Mouse (Mus musculus): ENCODE data around the gene Jsrp1. TPM values are rescaled to one million over a fixed set of nuclear protein-coding genes. Genes with fewer than 3 reads are reported as not detected.

Jsrp1 gene
- polyA plus RNA-seq, 1 experiment from 2014 or later: 1.3 TPM

- H3K4me1 ChIP-seq (replicated peaks; ENCODE audit: control insufficient read depth, insufficient read depth, low read length): peaks cover 30% of the 10 kb centered on the region
Observed at GRCm38 (mm10) chr10:80808099-80808984, 5.0 kb downstream of the Jsrp1 start.

GRCm38 (mm10) chr10:80807057-80807627 lies 6.2 kb downstream of the Jsrp1 start:
- H3K4me2 ChIP-seq (ENCODE audit: low read depth, low read length): peak overlapping the region; percentile 65
- no peaks in the 10 kb centered on the region for H3K9me3 ChIP-seq (ENCODE audit: control insufficient read depth, low read length)
- H3K27ac ChIP-seq (ENCODE audit: low read length): peak overlapping the region; percentile 47
- peak overlapping the region; percentile 63 for H3K9ac ChIP-seq (ENCODE audit: low read length)
- peak; percentile 75 for ATAC-seq (ENCODE audit: low read depth)
- H3K4me1 ChIP-seq (replicated peaks; ENCODE audit: control insufficient read depth, insufficient read depth, low read length): peaks cover 30% of the 10 kb centered on the region
- WGBS: 2% methylated on average over 57 of the region's 58 CpGs
- H3K36me3 ChIP-seq (ENCODE audit: control insufficient read depth, insufficient read depth, low read length): peaks cover 30% of the 10 kb centered on the region
- H3K27me3 ChIP-seq (ENCODE audit: control insufficient read depth, insufficient read depth, low read depth, low read length): peaks cover 17% of the 10 kb centered on the region
- H3K4me3 ChIP-seq (ENCODE audit: low read length): peak overlapping the region; percentile 53

More at GRCm38 (mm10) chr10:80808099-80808984, 5.0 kb downstream of the Jsrp1 start:
- 18% methylated on average over 39 of the region's 40 CpGs for WGBS
- peaks cover 17% of the 10 kb centered on the region for H3K27me3 ChIP-seq (ENCODE audit: control insufficient read depth, insufficient read depth, low read depth, low read length)
- no peak for ATAC-seq (ENCODE audit: low read depth)
- peak overlapping the region; percentile 25 for H3K9ac ChIP-seq (ENCODE audit: low read length)
- H3K27ac ChIP-seq (ENCODE audit: low read length): no peak overlapping the region
- H3K36me3 ChIP-seq (ENCODE audit: control insufficient read depth, insufficient read depth, low read length): peaks cover 19% of the 10 kb centered on the region
- H3K9me3 ChIP-seq (ENCODE audit: control insufficient read depth, low read length): no peaks in the 10 kb centered on the region
- H3K4me2 ChIP-seq (ENCODE audit: low read depth, low read length): peak overlapping the region; percentile 40
- H3K4me3 ChIP-seq (ENCODE audit: low read length): peak overlapping the region; percentile 2; the same call in 1 of the 2 replicates

- Histone ChIP-seq H3K27ac (ENCODE audit: low read length) (peak overlapping the region; percentile 47), H3K4me2 (ENCODE audit: low read depth, low read length) (peak overlapping the region; percentile 65), H3K9me3 (ENCODE audit: control insufficient read depth, low read length) (no peaks in the 10 kb centered on the region), H3K27me3 (ENCODE audit: control insufficient read depth, insufficient read depth, low read depth, low read length) (peaks cover 17% of the 10 kb centered on the region), H3K36me3 (ENCODE audit: control insufficient read depth, insufficient read depth, low read length) (peaks cover 36% of the 10 kb centered on the region), H3K4me1 (replicated peaks; ENCODE audit: control insufficient read depth, insufficient read depth, low read length) (peaks cover 30% of the 10 kb centered on the region), H3K4me3 (ENCODE audit: low read length) (peak overlapping the region; percentile 53), H3K9ac (ENCODE audit: low read length) (peak overlapping the region; percentile 63)
- no peak; the same call in 1 of the 2 replicates for ATAC-seq (ENCODE audit: low read depth)
- WGBS: 39% methylated on average over 34 of the region's 34 CpGs
Observed at GRCm38 (mm10) chr10:80806341-80807056, 6.8 kb downstream of the Jsrp1 start.

- no peak overlapping the region for H3K4me3 ChIP-seq (ENCODE audit: low read length)
- H3K4me1 ChIP-seq (replicated peaks; ENCODE audit: control insufficient read depth, insufficient read depth, low read length): peaks cover 30% of the 10 kb centered on the region
- H3K36me3 ChIP-seq (ENCODE audit: control insufficient read depth, insufficient read depth, low read length): peaks cover 39% of the 10 kb centered on the region
- peaks cover 17% of the 10 kb centered on the region for H3K27me3 ChIP-seq (ENCODE audit: control insufficient read depth, insufficient read depth, low read depth, low read length)
- H3K27ac ChIP-seq (ENCODE audit: low read length): no peak overlapping the region
- ATAC-seq (ENCODE audit: low read depth): peak; percentile 39
- H3K9ac ChIP-seq (ENCODE audit: low read length): no peak overlapping the region
- H3K9me3 ChIP-seq (ENCODE audit: control insufficient read depth, low read length): no peaks in the 10 kb centered on the region
- WGBS: 10% methylated on average over 3 of the region's 3 CpGs
- H3K4me2 ChIP-seq (ENCODE audit: low read depth, low read length): no peak overlapping the region
Observed at GRCm38 (mm10) chr10:80805925-80806324, 7.4 kb downstream of the Jsrp1 start.

- H3K9ac ChIP-seq (ENCODE audit: low read length): no peak overlapping the region
- WGBS: 74% methylated on average over 5 of the region's 5 CpGs
- H3K27me3 ChIP-seq (ENCODE audit: control insufficient read depth, insufficient read depth, low read depth, low read length): peaks cover 13% of the 10 kb centered on the region
- peaks cover 30% of the 10 kb centered on the region for H3K4me1 ChIP-seq (replicated peaks; ENCODE audit: control insufficient read depth, insufficient read depth, low read length)
- no peak overlapping the region for H3K27ac ChIP-seq (ENCODE audit: low read length)
- no peak overlapping the region for H3K4me3 ChIP-seq (ENCODE audit: low read length)
- H3K36me3 ChIP-seq (ENCODE audit: control insufficient read depth, insufficient read depth, low read length): peaks cover 39% of the 10 kb centered on the region
- no peak for ATAC-seq (ENCODE audit: low read depth)
- H3K4me2 ChIP-seq (ENCODE audit: low read depth, low read length): no peak overlapping the region
- no peaks in the 10 kb centered on the region for H3K9me3 ChIP-seq (ENCODE audit: control insufficient read depth, low read length)
Observed at GRCm38 (mm10) chr10:80805322-80805721, 8.0 kb downstream of the Jsrp1 start.

GRCm38 (mm10) chr10:80804916-80805315 lies 8.4 kb downstream of the Jsrp1 start, which contains the start of gene Amh:
Gene Amh, plus strand, starts transcription at chr10:80805243.
- Histone ChIP-seq H3K27me3 (ENCODE audit: control insufficient read depth, insufficient read depth, low read depth, low read length) (peaks cover 9% of the 10 kb centered on the region), H3K4me1 (replicated peaks; ENCODE audit: control insufficient read depth, insufficient read depth, low read length) (peaks cover 31% of the 10 kb centered on the region), H3K9me3 (ENCODE audit: control insufficient read depth, low read length) (no peaks in the 10 kb centered on the region), H3K9ac (ENCODE audit: low read length) (no peak within 1 kb of the TSS), H3K4me3 (ENCODE audit: low read length) (no peak within 1 kb of the TSS), H3K27ac (ENCODE audit: low read length) (no peak within 1 kb of the TSS), H3K36me3 (ENCODE audit: control insufficient read depth, insufficient read depth, low read length) (peaks cover 39% of the 10 kb centered on the region), H3K4me2 (ENCODE audit: low read depth, low read length) (no peak within 1 kb of the TSS)
- ATAC-seq (ENCODE audit: low read depth): no peak
- 64% methylated on average over 6 of the region's 6 CpGs for WGBS

- WGBS: 89% methylated on average over 2 of the region's 2 CpGs
- no peaks in the 10 kb centered on the region for H3K9me3 ChIP-seq (ENCODE audit: control insufficient read depth, low read length)
- H3K27ac ChIP-seq (ENCODE audit: low read length): no peak overlapping the region
- peaks cover 6% of the 10 kb centered on the region; the same call in 1 of the 2 replicates for H3K27me3 ChIP-seq (ENCODE audit: control insufficient read depth, insufficient read depth, low read depth, low read length)
- H3K4me2 ChIP-seq (ENCODE audit: low read depth, low read length): no peak overlapping the region
- no peak for ATAC-seq (ENCODE audit: low read depth)
- H3K4me1 ChIP-seq (replicated peaks; ENCODE audit: control insufficient read depth, insufficient read depth, low read length): peaks cover 34% of the 10 kb centered on the region
- no peak overlapping the region for H3K9ac ChIP-seq (ENCODE audit: low read length)
- H3K4me3 ChIP-seq (ENCODE audit: low read length): no peak overlapping the region
- H3K36me3 ChIP-seq (ENCODE audit: control insufficient read depth, insufficient read depth, low read length): peaks cover 39% of the 10 kb centered on the region
Observed at GRCm38 (mm10) chr10:80804340-80804739, 9.0 kb downstream of the Jsrp1 start.

GRCm38 (mm10) chr10:80802996-80803395 lies 10.3 kb downstream of the Jsrp1 start:
- Histone ChIP-seq H3K27ac (ENCODE audit: low read length) (no peak overlapping the region), H3K9me3 (ENCODE audit: control insufficient read depth, low read length) (no peaks in the 10 kb centered on the region), H3K9ac (ENCODE audit: low read length) (no peak overlapping the region), H3K4me3 (ENCODE audit: low read length) (no peak overlapping the region), H3K4me2 (ENCODE audit: low read depth, low read length) (no peak overlapping the region), H3K4me1 (replicated peaks; ENCODE audit: control insufficient read depth, insufficient read depth, low read length) (peaks cover 21% of the 10 kb centered on the region), H3K36me3 (ENCODE audit: control insufficient read depth, insufficient read depth, low read length) (peaks cover 39% of the 10 kb centered on the region), H3K27me3 (ENCODE audit: control insufficient read depth, insufficient read depth, low read depth, low read length) (peaks cover under 1% of the 10 kb centered on the region; the same call in 1 of the 2 replicates)
- ATAC-seq (ENCODE audit: low read depth): no peak
- 81% methylated on average over 3 of the region's 3 CpGs for WGBS
